Mouse (Mus musculus) cerebellum, adult 9-11 months (tissue): ENCODE measurements at regions not wholly inside any gene's neighbourhood (a gene's known extent, or its start where the extent isn't known, plus 50 kb on each side); places are given as distances from the start of the nearest gene placed in this dataset.

Experiments
- DNase-seq: peaks from one replicate; pipeline ENCODE4 v3.0.0; 2022

GRCm38 (mm10) chr17:83097998-83098397 lies 117.1 kb upstream of the Pkdcc start:
- DNase-seq, result no peak

DNA sequence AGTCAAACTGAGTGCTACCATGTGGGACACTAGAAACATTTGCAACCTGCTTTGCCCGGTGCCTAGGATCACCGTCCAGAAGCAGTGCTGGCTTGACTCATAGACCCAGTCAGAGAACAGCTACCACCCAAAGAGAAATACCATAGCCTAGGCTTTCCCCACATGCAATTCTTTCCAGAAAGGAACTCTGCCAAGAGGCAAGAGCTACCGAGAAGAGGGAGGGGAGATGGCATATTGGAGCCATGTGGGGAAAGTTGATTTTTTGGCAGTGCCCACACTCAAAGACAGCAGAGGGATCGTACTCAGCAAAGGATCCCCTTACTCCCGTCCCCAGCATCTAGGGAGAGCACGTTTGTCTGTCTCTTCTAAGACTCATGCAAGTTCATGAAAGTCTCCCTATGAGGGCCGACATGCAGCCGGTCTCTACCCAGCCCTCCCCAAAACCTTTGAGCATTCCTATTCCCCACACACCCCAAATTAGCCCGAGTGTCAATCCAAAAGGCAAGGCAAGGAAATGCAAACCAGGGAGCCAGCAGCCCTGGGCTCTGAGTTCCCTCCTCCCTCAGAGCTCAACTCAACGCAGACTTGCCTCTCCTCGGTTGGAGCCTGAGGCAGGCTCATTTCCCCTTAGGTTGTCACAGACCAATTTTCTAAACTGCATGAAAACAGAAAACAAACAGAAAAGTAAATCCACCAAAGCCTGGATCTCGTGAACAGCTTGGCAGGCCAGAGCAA lies 116.2 kb upstream of the Pkdcc start:
- no peak for DNase-seq

DNA sequence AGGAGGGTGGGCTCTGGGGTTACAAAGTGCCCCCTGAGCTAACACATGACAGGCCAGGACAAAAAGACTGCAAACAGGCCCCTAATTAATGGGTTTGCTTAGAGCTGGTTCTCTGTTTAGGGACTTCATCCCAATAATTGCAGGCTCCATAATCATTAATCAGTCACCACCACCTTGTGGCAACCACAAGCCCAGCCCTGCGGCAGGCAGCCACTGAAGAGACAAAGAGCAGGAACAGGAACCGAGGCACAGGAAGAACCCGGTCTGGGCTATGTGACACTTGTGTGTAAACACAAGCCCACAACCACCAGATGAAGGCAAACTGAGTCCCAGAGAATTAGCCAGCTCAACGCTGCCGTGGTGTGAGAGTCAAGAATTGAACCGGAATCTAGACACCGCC lies 114.1 kb upstream of the Pkdcc start:
- DNase-seq, result no peak

- no peak for DNase-seq
These were observed 113.3 kb upstream of the Pkdcc start for GRCm38 (mm10) chr17:83101756-83102155.

DNA sequence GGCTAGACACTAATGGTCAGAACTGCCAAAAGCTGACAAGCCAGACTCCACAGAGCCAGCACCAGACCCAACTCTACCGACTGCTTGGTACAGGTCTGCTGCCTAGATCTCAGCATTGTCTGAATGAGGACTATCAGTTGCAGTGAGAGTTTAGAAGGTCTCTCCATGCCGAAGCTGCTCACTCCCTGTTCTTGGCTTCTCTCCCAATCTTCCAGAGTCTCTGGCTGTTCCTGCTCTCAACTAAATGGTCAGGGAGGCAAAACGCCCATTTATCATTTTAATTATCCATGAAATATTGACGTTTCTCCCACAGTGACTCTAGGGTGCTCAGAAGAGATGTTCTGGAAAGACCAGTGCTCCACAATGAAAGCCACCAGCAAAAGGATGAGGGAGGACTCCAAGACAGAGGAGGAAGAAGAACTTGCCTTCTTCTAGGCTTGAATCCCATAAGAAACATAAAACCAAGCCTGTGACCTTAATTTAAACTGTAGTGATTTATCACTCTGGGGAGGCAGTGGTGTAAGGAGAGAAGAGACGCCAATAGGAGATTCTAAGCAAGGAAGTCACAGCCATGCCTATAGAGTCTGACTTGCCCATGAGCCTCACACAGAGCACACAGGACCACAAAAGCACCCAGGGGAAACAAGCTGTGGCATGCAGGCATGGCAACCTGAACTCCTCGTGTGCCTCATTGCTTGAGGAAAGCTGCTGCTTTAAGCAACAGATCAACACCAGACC lies 112.2 kb upstream of the Pkdcc start:
- no peak for DNase-seq

DNA sequence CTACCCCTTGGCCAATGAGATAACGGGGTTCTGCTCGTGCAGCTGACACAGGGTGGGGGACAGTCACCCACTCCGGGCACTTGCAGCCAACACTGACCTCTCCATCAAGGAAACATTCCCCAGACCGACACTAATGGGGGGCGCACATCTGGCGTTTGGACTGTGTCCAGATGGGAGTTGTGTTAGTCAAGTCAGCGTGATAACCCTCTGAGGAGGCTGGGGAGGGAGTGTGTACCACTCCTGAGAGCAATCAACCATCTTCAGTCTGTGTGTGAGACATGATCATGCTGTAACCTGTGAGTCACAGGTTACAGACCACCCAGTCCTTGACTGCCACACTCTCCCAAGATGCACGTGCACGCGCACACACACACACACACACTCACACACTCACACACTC lies 106.9 kb upstream of the Pkdcc start:
- DNase-seq, result no peak

- no peak for DNase-seq
These were observed 105.2 kb upstream of the Pkdcc start for GRCm38 (mm10) chr17:83109792-83110440.

- DNase-seq, result no peak
These were observed 104.5 kb upstream of the Pkdcc start for GRCm38 (mm10) chr17:83110556-83110955.

DNA sequence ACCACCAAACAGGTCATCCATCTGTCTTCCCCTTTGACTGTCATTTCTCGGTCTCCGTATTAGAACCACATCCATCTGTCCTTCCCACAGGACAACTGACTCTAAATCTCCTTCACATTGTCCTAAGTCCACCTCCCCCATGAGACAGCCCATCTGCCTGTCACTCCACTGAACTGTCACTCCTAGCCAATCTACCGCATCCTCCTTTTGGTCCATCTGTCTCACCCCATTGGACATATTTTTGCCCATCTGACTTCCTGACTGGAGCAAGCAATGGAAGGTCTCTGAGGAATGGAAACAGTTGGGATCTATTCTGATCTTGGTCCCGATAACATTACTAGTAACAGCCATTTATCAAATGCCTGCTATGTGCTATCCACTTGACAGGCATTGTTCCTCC lies 99.9 kb upstream of the Pkdcc start:
- peak; percentile 52 for DNase-seq

DNA sequence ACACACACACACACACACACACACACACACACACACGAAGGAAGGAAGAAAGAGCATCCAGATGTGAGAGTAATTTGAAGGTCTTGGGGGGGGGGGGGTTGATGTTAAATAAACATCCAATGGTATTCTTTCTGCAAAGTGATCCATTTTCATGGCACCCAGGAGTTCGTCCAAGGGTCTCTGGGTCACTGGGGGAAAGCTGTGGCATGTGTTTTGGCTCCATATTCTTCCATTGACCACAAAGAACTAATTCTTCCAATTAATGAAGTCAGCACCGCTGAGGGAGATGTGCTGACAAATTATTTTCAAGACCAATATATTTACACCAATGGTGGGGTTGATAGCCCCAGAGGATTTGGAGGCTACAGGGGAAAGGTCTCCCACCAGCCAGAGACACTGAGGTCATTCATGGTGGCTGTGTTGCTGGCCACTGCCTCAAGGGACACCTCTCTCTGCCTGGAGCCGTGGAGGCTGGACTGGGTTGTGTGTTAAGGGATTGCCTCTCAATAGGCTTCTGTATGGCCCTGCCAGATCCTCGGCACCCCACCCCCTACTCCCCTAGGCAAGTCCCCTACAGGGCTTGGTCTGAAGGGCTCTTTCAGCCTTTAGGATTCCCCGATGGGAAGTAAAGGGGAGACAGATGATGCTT lies 99.1 kb upstream of the Pkdcc start:
- DNase-seq, result no peak

GRCm38 (mm10) chr17:83120665-83121232 lies 94.3 kb upstream of the Pkdcc start:
- no peak for DNase-seq

GRCm38 (mm10) chr17:83122525-83123280 lies 92.4 kb upstream of the Pkdcc start:
- DNase-seq, result no peak

- DNase-seq, result no peak
These were observed 90.0 kb upstream of the Pkdcc start for GRCm38 (mm10) chr17:83125057-83125456.

DNA sequence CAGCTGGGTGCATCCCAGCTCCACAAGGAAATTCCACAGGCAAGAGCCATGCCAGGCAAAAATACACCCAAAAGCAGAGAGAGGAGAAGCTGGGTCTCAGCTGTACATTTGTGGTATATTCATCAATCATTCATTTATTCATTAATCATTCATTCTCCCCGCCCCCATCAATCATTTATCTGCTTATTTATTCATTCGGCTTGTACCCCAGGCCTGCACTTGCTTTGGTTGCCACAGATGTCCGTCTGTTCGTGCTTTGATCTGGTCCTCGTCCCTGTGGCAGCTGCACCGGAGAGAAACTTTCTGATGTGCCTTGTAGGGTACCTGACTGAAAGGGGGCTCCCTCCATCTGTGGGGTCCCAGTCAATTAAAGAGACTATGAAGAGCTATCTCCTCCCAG lies 87.2 kb upstream of the Pkdcc start:
- DNase-seq, result no peak

GRCm38 (mm10) chr17:83128843-83129544 lies 86.1 kb upstream of the Pkdcc start:
- peak; percentile 38 for DNase-seq

DNA sequence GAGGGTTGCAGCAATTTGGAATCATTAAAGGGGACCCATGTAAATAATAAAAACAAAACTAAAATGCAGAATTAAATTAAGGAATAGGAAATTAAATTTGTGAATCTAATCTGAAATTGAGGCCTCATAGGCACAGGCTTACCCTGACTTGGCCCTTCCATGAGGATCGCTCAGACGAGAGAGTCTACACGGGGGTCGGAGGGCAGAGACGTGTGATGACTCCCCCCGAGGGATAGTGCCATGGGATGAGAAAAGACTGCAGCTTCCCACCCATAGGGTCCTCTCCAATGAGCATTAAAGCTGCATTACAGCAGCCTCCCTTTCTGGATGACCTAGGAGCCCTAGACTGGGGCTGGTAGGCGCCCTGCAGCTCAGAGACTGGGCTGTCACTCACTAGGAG lies 85.4 kb upstream of the Pkdcc start:
- no peak for DNase-seq

GRCm38 (mm10) chr17:83133201-83133600 lies 81.9 kb upstream of the Pkdcc start:
- no peak for DNase-seq

- no peak for DNase-seq
These were observed 79.5 kb upstream of the Pkdcc start for GRCm38 (mm10) chr17:83135441-83136120.

DNA sequence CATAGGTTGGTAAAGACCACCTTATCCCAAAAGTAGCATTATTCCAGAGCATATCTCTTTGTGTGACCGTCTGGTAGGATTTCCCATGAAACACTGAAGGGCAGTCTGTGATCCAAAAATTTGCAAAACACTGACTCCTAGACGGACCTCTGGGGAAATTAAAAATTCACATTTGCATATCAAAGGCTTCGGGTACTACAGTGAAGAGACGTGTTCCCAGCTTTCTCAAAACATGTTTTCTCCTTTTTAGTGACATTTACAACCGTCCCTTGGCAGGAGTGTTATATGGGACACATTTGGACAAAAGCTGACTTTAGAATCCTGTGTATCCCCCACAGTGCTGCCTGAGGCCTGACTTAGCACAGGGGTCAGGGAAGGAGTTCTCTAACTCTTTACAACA lies 78.8 kb upstream of the Pkdcc start:
- no peak for DNase-seq

DNA sequence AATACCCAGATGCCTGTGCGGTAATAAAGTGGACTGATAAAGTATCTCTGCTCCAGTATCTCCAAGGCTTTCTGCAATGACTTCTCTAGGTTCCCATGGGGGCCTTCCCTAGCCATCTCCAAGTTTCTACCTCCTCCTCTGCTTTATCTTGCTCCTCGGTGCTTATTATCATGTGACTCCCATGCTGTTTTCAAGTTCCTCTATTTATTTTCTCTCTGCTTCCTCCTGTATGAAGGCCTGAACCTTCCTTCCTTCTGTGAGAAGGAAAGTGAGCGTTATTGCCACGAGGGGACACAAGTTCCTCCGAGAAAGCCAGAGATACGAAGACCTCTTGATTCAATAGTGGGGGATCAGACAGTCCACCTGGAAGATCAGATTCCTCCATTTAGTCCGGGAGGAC lies 77.4 kb upstream of the Pkdcc start:
- no peak for DNase-seq
